Mouse (Mus musculus): Measurements from ENCODE around the gene Arhgap31. TPM values are rescaled to one million over a fixed set of nuclear protein-coding genes. Genes with fewer than 3 reads are reported as not detected.

The Arhgap31 gene
- total RNA-seq, 2 experiments from 2014 or later = 18.0 to 19.5 TPM

GRCm38 (mm10) chr16:38606509-38606908 lies 106.6 kb downstream of the Arhgap31 start:
- DNase-seq (ENCODE audit: low spot score in 2 of 2) = no peak

- DNase-seq (ENCODE audit: low spot score in 2 of 2) = peak; percentile 26 to 63
Measured at GRCm38 (mm10) chr16:38602989-38603804, 109.9 kb downstream of the Arhgap31 start.

- no peak for DNase-seq (ENCODE audit: low spot score in 2 of 2)
Measured at GRCm38 (mm10) chr16:38598986-38599680, 113.9 kb downstream of the Arhgap31 start.

GRCm38 (mm10) chr16:38596651-38597050 lies 116.4 kb downstream of the Arhgap31 start:
- DNase-seq (ENCODE audit: low spot score in 2 of 2) = no peak

- no peak for DNase-seq (ENCODE audit: low spot score in 2 of 2)
Measured at GRCm38 (mm10) chr16:38596099-38596498, 117.0 kb downstream of the Arhgap31 start.

- DNase-seq (ENCODE audit: low spot score in 2 of 2) = no peak
Measured at GRCm38 (mm10) chr16:38594435-38594834, 118.6 kb downstream of the Arhgap31 start.

GRCm38 (mm10) chr16:38592946-38593345 lies 120.1 kb downstream of the Arhgap31 start:
- DNase-seq (ENCODE audit: low spot score in 2 of 2) = no peak

GRCm38 (mm10) chr16:38592026-38592678 lies 120.9 kb downstream of the Arhgap31 start:
- no peak for DNase-seq (ENCODE audit: low spot score in 2 of 2)

GRCm38 (mm10) chr16:38591506-38591905 lies 121.6 kb downstream of the Arhgap31 start:
- no peak for DNase-seq (ENCODE audit: low spot score in 2 of 2)

GRCm38 (mm10) chr16:38587572-38587971 lies 125.5 kb downstream of the Arhgap31 start:
- DNase-seq (ENCODE audit: low spot score in 2 of 2) = no peak

- DNase-seq (ENCODE audit: low spot score in 2 of 2) = no peak
Measured at GRCm38 (mm10) chr16:38587163-38587562, 125.9 kb downstream of the Arhgap31 start.

- no peak for DNase-seq (ENCODE audit: low spot score in 2 of 2)
Measured at GRCm38 (mm10) chr16:38585186-38585585, 127.9 kb downstream of the Arhgap31 start.

- no peak for DNase-seq (ENCODE audit: low spot score in 2 of 2)
Measured at GRCm38 (mm10) chr16:38584761-38585160, 128.3 kb downstream of the Arhgap31 start.

GRCm38 (mm10) chr16:38571481-38571880 lies 141.6 kb downstream of the Arhgap31 start:
- no peak for DNase-seq (ENCODE audit: low spot score in 2 of 2)

- DNase-seq (ENCODE audit: low spot score in 2 of 2) = peak in 1 of 2 experiments; percentile 26
Measured at GRCm38 (mm10) chr16:38568192-38568591, 144.9 kb downstream of the Arhgap31 start.

- DNase-seq (ENCODE audit: low spot score in 2 of 2) = no peak
Measured at GRCm38 (mm10) chr16:38563516-38563915, 149.6 kb downstream of the Arhgap31 start.

- no peak for DNase-seq (ENCODE audit: low spot score in 2 of 2)
Measured at GRCm38 (mm10) chr16:38562968-38563327, 150.1 kb downstream of the Arhgap31 start.

GRCm38 (mm10) chr16:38562131-38562967 lies 150.7 kb downstream of the Arhgap31 start:
- peak; percentile 92 to 97 for DNase-seq (ENCODE audit: low spot score in 2 of 2)

- no peak for DNase-seq (ENCODE audit: low spot score in 2 of 2)
Measured at GRCm38 (mm10) chr16:38558221-38558748, 154.8 kb downstream of the Arhgap31 start, which contains the start of gene Tmem39a. Gene Tmem39a (plus strand): TSS chr16:38558698.

GRCm38 (mm10) chr16:38555988-38556387 lies 157.1 kb downstream of the Arhgap31 start:
- peak; percentile 25 to 61 for DNase-seq (ENCODE audit: low spot score in 2 of 2)
